Mouse (Mus musculus) left cerebral cortex, postnatal 10 days (tissue): Measurements from ENCODE around the gene Bcl10. TPM values are rescaled to one million over a fixed set of nuclear protein-coding genes. Genes with fewer than 3 reads are reported as not detected.
"Not testable (repeated sequence)": the region's sequence is repeated elsewhere in the genome, so short reads cannot be mapped to it uniquely, and the experiment has no call there.

Experiments
- DNase-seq, 2 experiments: peaks; one replicate each; pipeline ENCODE4 v3.0.0; 2021 to 2022; ENCODE audit warnings: low spot score in 2 of 2, mixed read lengths in 1 of 2; ENCODE audit errors: extremely low spot score in 1 of 2
- intact Hi-C: fragments of 180-260 bp; cut with DNase I; formaldehyde crosslinking; loops from one replicate; pipeline ENCODE4 v1.15.1; 2025
- total RNA-seq, 2 experiments: library from RNA; stranded (reverse); gene quantifications; 2 replicates each; pipeline ENCODE4 v1.2.3; 2021

Gene Bcl10
- total RNA-seq, 2 experiments from 2014 or later = 15.8 to 16.2 TPM

DNA sequence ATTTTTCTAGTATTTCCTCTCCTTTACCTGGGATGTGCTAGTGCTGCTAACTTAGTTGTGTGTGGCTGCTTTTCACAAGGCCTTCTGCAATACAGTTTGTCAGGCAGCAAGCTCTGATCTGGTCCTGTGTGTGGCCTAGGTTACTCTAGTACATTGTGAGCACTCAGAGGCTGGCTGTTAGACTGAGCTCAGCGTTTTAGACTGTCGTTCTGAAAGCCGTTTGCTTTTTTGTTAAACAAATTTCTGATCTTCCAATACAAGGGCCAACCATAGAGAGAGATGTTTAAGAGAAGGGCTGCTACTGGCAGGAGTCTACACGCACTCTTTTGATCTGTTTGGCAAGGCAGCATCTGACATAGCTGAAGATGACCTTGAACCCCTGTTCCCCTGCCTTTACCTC is 17.4 kb downstream of the Bcl10 start:
- no peak for DNase-seq
- intact Hi-C loops = no loop called here

DNA sequence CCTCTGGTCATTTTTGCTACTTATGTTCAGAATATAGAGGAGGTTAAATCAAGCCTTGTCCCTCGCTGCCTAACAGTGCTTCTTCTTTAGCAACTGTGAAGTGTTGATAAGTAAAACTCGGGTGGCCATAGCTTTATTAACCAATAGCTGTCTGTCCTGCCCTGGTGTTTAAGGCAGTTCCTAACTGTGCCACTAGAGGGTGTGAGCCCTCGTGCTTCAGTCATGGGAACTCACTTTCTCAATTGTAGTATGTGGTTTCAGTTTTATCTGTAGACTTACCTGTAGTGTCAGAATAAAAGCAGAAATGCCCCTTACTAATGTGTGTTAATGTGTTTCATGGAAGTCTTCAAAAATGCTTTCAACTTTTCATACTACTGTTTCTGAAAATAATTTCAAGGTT is 19.4 kb downstream of the Bcl10 start:
- DNase-seq = peak; percentile 41 to 59
- intact Hi-C loops = no loop called here

DNA sequence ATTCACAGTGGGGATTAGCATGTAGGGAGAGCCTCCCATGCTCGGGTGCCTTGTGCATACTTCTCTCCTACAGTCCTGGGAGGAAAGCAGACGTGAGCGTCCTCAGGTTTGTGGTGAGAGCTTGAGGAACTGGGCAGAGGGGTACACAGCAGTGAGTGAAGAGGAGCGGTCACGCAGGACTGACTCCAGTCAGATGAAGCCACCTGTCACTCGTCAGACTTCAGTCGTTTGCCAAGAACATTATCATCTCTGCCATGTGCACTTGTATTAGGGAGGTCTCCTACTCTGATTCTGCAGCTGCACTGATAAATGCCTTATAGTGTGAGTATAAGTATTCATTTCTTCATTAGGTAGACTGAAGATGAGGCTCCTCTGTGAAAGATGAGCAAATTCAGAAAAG is 21.7 kb downstream of the Bcl10 start:
- intact Hi-C loops = no loop called here
- no peak for DNase-seq

DNA sequence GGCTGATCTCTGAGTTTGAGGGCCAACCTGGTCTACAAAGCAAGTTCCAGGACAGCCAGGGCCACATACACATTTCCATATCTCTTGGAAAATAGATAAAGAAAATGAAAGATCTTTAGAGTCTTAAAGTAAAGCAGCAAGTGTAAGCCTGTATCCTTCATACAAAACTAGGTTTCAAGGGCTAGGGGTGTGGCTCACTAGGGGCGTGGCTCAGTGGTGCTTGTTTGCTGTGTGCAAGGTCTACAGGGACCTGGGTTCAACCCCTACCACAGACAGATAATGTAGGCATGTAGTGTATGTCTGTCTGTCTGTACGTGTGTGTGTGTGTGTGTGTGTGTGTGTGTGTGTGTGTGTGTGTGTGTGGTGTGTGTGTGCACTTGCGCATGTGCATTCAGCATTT is 23.3 kb downstream of the Bcl10 start:
- DNase-seq = no peak
- intact Hi-C loops = no loop called here

GRCm38 (mm10) chr3:145946654-145947053 is 24.1 kb downstream of the Bcl10 start:
- intact Hi-C loops = no loop called here
- no peak for DNase-seq

- no peak for DNase-seq
- intact Hi-C loops = no loop called here
Measured at GRCm38 (mm10) chr3:145947539-145948204, 25.1 kb downstream of the Bcl10 start.

DNA sequence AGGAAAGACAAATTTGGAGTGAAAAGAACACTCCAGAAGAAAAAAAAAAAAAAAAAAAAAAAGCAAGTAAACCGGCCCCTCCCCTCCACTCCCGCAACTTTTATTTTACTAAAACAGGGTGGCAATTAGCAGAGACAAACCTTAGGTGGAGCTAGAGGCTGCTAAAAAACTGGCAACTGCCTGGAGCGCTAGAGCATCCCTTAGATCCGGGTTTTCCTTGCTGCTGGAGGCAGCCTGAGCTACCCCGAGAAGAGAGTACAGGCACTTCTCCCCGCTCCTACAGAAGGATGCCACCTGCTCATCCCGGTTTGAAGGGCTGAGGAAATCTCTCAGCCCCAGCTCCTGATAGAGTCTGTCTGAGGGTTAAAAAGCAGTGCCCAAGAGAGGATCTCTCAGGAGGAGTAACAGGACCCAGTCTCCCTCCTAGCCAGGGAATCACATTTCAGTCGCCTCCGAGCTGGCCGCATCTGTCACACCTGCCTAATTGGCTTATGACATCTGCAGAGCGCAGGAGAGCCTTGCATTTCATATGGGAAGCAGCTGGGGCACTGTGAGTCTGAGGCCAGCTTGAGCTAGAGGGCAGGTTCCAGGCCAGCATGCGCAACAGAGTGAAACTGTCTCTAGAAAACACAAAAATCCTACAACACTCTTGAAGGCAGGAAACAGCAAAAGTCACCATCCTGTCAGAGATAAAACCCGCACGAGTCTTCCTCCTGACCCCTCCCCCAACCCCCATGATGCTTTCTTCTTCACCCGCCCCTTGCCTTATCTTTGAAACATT is 27.6 kb downstream of the Bcl10 start:
- DNase-seq = peak; percentile 48 to 65
- intact Hi-C loops = loop anchor here (2.0 to 10.0 kb wide), 3 partner anchors 107 to 225 kb away; partner anchors contain the start of gene Wdr63

DNA sequence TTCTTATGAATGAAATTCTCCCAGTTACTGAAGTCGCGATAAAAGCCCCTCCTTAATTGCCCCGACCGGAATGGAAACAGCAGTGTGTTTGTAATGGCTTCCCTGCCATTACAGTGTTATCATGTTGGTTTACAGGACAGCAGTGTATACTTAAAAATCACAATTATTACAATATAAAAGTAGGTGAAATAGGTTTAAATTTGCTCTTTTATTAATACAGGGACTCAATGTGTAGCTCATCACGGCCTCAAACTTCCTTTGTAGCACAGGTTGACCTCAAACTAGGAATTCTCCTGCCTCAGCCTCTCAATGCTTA is 28.2 kb downstream of the Bcl10 start:
- intact Hi-C loops = loop anchor here (2.0 to 10.0 kb wide), 3 partner anchors 107 to 224 kb away; partner anchors contain the start of gene Wdr63
- no peak for DNase-seq

DNA sequence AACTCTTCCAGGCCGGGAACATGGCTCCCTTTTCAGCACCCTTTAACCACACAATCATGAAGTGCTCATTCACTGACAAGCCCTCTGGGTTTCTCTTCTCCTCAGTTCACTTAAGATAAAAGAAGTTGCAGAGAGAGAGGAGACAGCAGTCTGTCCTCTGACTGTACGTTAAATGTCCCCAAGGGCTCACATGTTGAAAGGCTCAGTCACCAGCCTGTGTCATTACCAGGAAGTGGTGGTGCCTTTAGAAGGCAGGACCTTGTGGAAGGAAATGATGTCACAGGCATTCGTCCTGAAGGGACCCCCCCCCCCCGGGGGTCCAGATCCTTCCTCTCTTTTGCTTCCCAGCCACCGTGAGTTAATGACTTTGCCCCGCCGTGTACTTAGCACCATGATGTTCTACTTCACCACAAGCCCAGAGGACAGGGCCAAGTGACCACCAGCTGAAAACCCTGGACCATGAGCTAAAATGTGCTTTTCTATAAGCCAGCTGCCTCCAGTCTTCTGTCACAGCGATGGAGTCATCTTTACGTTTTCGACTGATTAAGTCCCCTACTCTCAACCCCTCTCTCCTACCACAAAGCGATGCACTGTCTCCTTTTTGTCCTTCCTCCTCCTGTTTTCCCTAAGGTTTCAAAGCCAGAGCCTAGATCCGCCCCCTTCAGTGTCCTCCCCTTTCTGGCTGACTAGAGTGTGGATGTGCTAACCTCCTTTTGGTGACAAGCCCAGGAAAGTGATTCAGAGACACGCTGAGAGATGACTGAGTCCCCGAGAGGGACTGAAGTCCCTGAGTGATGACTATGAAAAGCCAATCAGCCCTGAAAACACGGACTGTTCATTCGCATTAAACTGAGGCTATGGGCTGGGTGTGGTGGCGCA is 28.9 kb downstream of the Bcl10 start:
- no peak for DNase-seq
- intact Hi-C loops = loop anchor here (2.0 to 10.0 kb wide), 3 partner anchors 106 to 223 kb away; partner anchors contain the start of gene Wdr63

- intact Hi-C loops = loop anchor here (5.0 to 10.0 kb wide), 2 partner anchors 104 to 152 kb away; partner anchors contain the start of gene Wdr63
- no peak for DNase-seq
Measured at GRCm38 (mm10) chr3:145952945-145953344, 30.3 kb downstream of the Bcl10 start.

- DNase-seq = no peak
- intact Hi-C loops = loop anchor here (5.0 to 10.0 kb wide), 2 partner anchors 104 to 151 kb away; partner anchors contain the start of gene Wdr63
Measured at GRCm38 (mm10) chr3:145953411-145953810, 30.8 kb downstream of the Bcl10 start.

DNA sequence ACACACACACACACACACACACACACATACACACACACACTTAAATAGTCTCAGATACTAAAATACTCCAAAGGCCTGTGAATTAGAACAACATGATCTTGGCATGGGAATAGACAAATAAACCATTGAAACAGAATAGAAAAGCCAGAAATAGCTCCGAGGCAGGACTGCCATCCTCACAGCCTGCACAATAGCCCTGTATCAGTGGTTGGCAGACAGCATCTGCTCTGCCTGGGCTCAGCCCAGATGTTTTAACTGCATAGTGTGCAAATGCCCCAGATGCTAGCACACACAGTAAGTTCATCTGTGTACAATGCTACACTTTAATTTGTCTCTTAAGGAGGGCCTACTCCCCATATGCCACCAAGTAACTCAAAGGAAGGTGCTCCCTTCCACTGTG is 37.2 kb downstream of the Bcl10 start:
- DNase-seq = no peak
- intact Hi-C loops = loop anchor here (10.0 kb wide), 1 partner anchor 145 kb away; the partner anchor contains the start of gene Wdr63

- intact Hi-C loops = no loop called here
- no peak for DNase-seq
Measured at GRCm38 (mm10) chr3:145962411-145962810, 39.8 kb downstream of the Bcl10 start.

- intact Hi-C loops = no loop called here
- no peak for DNase-seq
Measured at GRCm38 (mm10) chr3:145963101-145964017, 40.8 kb downstream of the Bcl10 start.

DNA sequence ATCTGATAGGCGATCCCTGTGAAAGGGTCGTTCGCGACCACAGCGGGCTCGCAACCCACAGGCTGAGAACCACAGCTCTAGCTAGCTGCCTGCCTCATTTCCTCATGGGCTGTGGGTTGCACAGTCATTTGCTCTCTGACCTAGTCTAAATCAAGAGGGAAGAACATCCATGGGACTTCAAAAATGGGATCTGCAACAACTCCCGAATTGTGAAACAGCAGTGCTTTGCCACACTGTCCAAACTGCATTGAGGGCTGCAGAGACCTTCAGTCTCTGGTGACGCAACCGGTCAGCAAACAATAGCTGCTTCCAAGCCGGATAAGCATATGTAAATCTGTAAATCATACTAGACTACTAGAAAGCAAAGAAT is 41.4 kb downstream of the Bcl10 start:
- intact Hi-C loops = no loop called here
- no peak for DNase-seq

DNA sequence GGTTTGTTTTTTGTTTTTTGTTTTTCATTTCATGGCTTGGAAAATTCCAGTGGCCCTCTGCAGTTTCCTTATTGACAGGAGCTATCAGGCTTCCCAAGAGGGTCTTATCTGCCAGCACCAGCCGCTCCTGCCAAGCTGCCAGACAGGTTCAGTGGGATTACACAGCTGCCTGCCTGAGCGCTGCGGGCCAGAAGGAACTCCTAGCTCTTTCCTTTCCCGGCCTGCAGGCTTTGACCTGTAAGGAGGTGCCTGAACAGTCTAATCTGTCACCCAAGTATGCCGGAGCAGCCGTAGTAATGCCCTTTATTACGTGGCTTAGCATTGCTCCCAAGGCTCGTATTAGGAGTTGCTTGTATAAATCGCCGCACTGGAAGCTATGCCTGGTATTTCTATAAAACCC is 41.9 kb downstream of the Bcl10 start:
- DNase-seq = no peak
- intact Hi-C loops = no loop called here

DNA sequence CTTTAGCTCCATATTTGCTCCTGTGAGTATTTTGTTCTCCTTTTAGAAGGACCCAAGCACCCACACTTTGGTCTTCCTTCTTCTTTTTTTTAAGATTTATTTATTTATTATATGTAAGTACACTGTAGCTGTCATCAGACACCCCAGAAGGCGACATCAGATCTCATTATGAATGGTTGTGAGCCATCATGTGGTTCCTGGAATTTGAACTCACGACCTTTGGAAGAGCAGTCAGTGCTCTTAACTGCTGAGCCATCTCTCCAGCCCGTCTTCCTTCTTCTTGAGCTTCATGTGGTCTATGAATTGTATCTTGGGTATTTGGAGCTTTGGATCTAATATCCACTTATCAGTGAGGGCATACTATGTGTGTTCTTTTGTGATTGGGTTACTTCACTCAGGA is 43.0 kb downstream of the Bcl10 start:
- intact Hi-C loops, DNase-seq: not testable (repeated sequence)

DNA sequence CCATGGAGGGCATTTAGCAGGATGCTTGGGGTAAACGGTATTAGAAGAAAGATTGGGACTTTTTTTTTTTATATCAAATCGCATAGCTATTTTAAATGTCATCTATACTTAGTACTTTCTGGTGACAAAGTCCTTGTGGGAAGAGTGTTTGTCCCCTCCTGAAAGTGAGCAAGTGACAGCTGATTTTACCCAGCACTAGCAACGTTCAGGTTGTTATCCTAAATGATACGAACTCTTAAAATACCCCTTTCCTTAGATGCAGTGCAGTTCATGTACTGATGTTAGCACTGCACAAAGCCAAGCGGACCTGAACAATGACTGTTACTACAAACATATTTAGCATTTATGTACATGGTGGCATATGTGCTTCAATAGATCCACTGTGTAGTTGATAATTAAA is 44.2 kb downstream of the Bcl10 start:
- no peak for DNase-seq
- intact Hi-C loops = no loop called here
